Mouse (Mus musculus): ENCODE data around the gene Eif3j1. TPM values are rescaled to one million over a fixed set of nuclear protein-coding genes. Genes with fewer than 3 reads are reported as not detected.
"Not testable (repeated sequence)": the region's sequence is repeated elsewhere in the genome, so short reads cannot be mapped to it uniquely, and the experiment has no call there.

Eif3j1 gene
- polyA plus RNA-seq, 1 experiment = 3.1 TPM

DNA sequence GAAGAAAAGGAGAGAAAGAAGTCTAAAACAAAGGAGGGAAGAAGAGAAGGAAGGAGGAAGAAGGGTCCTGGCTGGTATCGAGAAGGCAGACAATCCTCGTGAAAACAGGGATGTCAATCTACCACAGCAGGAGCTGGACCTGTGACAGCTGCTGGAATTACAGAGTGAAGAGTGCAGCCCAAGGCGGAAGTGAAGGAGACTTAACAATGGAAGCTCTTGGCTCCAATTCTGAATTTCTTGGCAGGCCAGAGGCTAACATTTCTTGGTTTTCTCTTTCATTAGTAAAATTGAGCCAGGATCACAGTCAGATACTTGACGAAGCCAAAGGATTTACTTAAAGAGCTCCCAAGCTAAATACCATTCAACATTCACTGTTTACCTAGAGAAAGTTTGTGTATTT, 58.1 kb downstream of the Eif3j1 start:
- 56% methylated on average over 4 of the region's 4 CpGs for WGBS
- DNase-seq (ENCODE audit: low read depth, low spot score) = no peak

DNA sequence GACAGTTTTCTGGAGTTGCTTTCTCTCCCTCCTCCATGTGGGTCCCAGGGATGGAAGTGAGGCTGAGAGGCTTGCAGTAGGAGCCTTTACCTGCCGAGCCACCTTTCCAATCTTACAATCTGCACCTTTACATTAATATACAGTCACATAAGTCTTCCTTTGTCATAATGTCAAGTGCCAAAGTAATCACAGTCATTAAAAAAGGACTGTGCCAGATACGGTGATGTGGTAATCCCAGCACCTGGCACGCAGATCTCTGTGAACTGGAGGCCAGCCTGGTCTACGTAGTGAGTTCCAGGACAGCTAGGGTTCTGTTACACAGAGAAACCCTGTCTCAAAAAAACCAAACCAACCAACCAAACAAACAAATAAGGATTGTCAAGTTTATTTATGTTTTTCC, 65.5 kb downstream of the Eif3j1 start:
- DNase-seq (ENCODE audit: low read depth, low spot score) = no peak
- 51% methylated on average over 4 of the region's 4 CpGs for WGBS

DNA sequence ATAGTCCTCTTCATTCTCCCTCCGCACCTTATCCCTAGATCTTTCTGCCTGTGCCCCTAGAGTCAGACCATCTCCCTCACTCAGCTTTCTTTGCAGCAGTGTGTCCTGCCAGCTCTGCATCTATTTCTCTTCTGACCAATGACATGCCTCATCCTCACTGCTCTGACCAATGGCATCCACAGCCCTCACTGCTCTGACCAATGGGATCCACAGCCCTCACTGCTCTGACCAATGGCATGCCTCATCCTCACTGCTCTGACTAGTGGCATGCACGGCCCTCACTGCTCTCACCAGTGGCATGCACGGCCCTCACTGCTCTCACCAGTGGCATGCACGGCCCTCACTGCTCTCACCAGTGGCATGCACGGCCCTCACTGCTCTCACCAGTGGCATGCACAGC, 69.3 kb downstream of the Eif3j1 start:
- 72% methylated on average over 5 of the region's 5 CpGs for WGBS
- not testable (repeated sequence) for DNase-seq (ENCODE audit: low read depth, low spot score)

DNA sequence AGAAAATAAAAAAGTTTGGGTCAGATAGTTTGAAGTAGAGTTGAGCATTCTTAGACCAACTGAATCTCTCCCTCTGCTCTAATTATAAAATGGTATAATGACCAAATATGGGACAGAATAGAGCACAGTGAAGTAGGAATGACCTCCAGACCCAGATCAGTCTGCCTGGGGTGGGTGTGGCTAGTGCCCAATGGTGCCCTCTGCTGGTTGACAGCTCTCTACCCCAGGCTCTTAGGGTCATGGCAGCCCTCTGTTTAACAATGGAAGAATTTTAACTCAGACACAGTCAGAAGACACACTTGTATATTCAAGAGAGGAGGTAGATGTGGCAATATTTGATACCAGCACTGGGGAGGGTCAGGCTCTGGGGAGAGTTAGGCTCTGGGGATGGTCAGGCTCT, 73.7 kb downstream of the Eif3j1 start:
- DNase-seq (ENCODE audit: low read depth, low spot score) = no peak

Other genes with a start within 250 kb of the Eif3j1 start
- gene Frmd5, start 221.5 kb upstream of the Eif3j1 start, polyA plus RNA-seq (2012; rRNA removed) = 0.38 and 0.85 TPM in 2 replicates
- gene Casc4, start 161.6 kb upstream of the Eif3j1 start, polyA plus RNA-seq (2012; rRNA removed) = 0.93 and 2.3 TPM in 2 replicates
- 3.1 and 4.8 TPM in 2 replicates for gene Ctdspl2, start 72.5 kb upstream of the Eif3j1 start, polyA plus RNA-seq (2012; rRNA removed)
- not detected in 2 replicates for gene Mageb3, start 72.5 kb upstream of the Eif3j1 start, polyA plus RNA-seq (2012; rRNA removed)
- 6.4 and 10.3 TPM in 2 replicates for gene Spg11, start 89.8 kb downstream of the Eif3j1 start, polyA plus RNA-seq (2012; rRNA removed)
- gene B2m, start 119.1 kb downstream of the Eif3j1 start, polyA plus RNA-seq (2012; rRNA removed) = 1,363 and 1,869 TPM in 2 replicates
- 0.12 and 0.15 TPM in 2 replicates for gene Trim69, start 132.2 kb downstream of the Eif3j1 start, polyA plus RNA-seq (2012; rRNA removed)
- 0.02 TPM in 1 of 2 replicates, not detected in the other for gene Patl2, start 157.6 kb downstream of the Eif3j1 start, polyA plus RNA-seq (2012; rRNA removed)
- gene Terb2, start 157.7 kb downstream of the Eif3j1 start, polyA plus RNA-seq (2012; rRNA removed) = not detected in 2 replicates
- gene Sord, start 206.2 kb downstream of the Eif3j1 start, polyA plus RNA-seq (2012; rRNA removed) = 54.8 and 89.7 TPM in 2 replicates

Measured in large intestine, adult 2 months (tissue).